Mouse (Mus musculus): Measurements from ENCODE around the gene Egfl7.

The Egfl7 gene

GRCm38 (mm10) chr2:26590962-26591361 is 11.1 kb downstream of the Egfl7 start:
- DNase-seq (ENCODE audit: inconsistent age in 2 of 2, low spot score in 1 of 2), result peak; percentile 8 to 63

DNA sequence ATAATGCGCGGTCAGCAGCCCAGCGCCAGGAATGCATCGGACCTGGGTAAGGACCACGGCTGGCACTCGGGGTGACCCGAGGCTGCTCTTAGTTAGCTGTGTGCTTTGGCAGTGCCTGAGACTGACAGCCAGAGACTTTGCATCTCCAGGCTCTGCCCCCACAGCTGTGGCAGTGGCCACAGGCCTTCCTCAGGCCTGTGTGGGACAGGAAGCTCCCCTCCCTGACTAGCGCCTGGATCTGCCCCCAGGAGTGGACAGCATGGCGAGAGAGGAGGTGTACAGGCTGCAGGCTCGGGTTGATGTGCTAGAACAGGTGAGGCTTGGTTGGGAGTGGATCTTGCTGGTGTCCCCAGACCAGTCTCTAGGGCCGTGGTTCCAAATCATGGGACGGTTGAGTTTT is 11.6 kb downstream of the Egfl7 start:
- peak; percentile 8 to 61 for DNase-seq (ENCODE audit: inconsistent age in 2 of 2, low spot score in 1 of 2)

DNA sequence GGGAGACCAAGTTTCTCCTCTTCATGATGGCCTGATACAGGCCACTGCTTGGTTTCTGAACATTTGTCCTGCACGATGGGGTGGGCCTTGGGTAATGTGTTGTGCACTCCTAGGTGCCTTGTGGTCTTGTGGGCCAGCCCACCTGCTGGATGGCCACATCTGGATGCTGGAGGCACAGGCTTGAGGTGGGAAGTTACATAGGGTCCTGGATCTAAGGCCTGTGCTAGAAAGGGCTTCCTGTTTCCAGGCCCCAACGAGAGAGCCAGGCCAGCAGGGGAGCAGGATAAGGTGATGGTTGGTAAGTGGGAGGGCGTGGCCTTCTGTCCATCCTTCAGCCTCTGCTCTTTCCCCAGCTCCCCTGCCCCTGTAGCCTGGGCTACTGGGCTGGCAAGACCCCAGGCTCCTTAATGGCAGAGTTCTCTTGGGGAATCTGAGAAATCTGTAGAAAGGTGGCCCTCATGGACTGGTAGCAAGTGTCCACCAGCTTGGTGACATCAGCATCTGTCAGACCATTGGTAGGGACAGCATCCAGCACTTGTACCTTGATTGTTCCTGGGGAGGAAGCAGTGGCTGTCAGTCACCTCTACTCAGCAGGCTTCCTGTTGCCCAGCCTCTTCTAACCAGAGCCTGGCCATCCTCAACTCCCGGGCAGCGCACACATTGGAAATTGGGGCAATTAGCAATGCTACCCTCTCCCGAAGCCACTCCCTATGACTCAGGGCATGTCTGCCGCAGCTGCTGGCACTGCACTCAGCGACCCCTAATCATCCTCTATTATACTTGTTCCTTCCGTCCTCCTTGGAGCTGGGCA is 13.6 kb downstream of the Egfl7 start:
- DNase-seq (ENCODE audit: inconsistent age in 2 of 2, low spot score in 1 of 2), result peak; percentile 23 to 57

GRCm38 (mm10) chr2:26594022-26594346 is 14.2 kb downstream of the Egfl7 start:
- DNase-seq (ENCODE audit: inconsistent age in 2 of 2, low spot score in 1 of 2), result peak; percentile 55 to 86

- peak in 1 of 2 experiments; percentile 19 for DNase-seq (ENCODE audit: inconsistent age in 2 of 2, low spot score in 1 of 2)
Measured at GRCm38 (mm10) chr2:26594461-26594933, 14.7 kb downstream of the Egfl7 start.

- peak in 1 of 2 experiments; percentile 57 for DNase-seq (ENCODE audit: inconsistent age in 2 of 2, low spot score in 1 of 2)
Measured at GRCm38 (mm10) chr2:26594934-26595724, 15.3 kb downstream of the Egfl7 start.

GRCm38 (mm10) chr2:26595725-26596435 is 16.1 kb downstream of the Egfl7 start:
- peak in 1 of 2 experiments; percentile 48 for DNase-seq (ENCODE audit: inconsistent age in 2 of 2, low spot score in 1 of 2)

- DNase-seq (ENCODE audit: inconsistent age in 2 of 2, low spot score in 1 of 2), result peak in 1 of 2 experiments; percentile 35
Measured at GRCm38 (mm10) chr2:26596898-26597297, 17.1 kb downstream of the Egfl7 start.

DNA sequence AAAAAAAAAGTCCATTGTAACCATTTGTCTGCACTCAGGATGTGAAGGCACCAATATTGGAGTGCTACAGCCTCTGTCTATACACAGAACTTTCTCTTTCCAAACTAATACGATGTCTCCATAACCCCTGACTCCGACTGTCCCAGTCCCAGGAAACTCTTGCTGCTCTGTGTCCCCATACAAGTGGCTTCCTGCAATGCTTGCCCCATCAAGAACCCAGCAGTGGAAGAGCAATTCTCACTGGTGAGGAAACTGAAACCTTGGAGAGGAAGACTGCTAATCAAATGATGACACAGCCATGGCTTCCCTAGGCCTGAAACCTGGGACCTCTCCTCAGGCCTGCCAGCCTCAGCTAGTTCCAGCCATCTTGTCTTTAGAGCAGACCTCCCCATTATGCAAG is 18.0 kb downstream of the Egfl7 start:
- DNase-seq (ENCODE audit: inconsistent age in 2 of 2, low spot score in 1 of 2), result no peak

DNA sequence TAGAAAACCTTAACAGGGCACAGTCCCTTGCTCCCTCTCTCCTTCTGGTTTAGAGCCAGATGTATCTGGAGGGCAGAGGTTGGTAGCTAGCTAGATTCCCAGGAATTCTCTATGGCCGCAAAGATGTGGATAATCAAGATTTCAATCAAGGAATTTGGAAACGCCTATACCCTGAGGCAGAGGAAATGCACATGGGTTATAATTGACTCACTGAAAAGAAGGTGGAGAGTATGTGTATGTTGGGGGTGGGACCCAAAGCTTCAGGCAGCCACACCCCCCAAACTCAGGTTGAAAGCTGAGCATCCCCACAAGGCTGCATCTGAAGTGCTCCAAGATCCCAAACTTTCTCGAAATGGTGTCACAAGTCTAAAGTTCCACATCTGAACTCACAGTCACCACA is 18.6 kb downstream of the Egfl7 start:
- no peak for DNase-seq (ENCODE audit: inconsistent age in 2 of 2, low spot score in 1 of 2)

DNA sequence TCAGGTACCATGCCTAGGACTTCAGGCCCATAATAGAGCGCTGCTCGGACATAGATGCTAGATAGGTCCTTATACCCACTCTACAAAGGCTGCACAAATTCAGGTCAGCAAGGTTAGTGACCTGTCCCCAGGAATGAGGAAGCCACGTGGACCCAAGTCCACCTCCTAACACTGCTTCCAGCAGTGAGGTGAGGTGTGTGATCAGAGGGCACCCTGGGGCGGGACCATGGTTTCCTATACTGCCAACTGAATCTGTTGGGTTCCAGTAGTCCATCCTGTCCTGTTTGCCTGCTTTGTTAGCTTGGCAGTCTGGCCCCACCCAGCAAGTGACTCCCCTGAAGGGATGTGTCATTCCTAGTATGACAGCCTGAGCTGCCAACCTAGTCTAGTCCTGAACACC is 20.2 kb downstream of the Egfl7 start:
- DNase-seq (ENCODE audit: inconsistent age in 2 of 2, low spot score in 1 of 2), result peak in 1 of 2 experiments; percentile 37

- DNase-seq (ENCODE audit: inconsistent age in 2 of 2, low spot score in 1 of 2), result peak in 1 of 2 experiments; percentile 74
Measured at GRCm38 (mm10) chr2:26600664-26601063, 20.9 kb downstream of the Egfl7 start.

- DNase-seq (ENCODE audit: inconsistent age in 2 of 2, low spot score in 1 of 2), result peak in 1 of 2 experiments; percentile 72
Measured at GRCm38 (mm10) chr2:26601595-26601994, 21.8 kb downstream of the Egfl7 start.

- DNase-seq (ENCODE audit: inconsistent age in 2 of 2, low spot score in 1 of 2), result no peak
Measured at GRCm38 (mm10) chr2:26602631-26603030, 22.8 kb downstream of the Egfl7 start.

DNA sequence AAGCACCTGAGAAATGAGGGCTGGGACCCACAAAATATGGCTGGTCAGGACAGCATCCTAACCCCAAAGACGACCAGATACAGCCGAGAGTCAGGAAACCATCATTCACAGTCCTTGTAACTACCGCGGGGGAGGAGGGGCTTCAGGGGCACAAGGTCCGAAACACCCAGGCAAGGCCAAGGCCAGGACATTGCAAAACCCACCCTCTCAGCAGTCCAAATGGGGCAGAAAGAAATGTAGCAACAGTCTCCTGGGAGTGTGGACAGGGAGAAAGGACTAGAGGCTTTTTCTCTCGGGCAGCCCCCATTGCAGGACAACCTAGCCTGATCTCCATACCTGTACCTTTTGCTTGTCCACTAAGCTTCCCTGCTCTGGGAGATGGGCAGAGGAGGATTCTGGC is 23.3 kb downstream of the Egfl7 start:
- peak; percentile 67 to 93 for DNase-seq (ENCODE audit: inconsistent age in 2 of 2, low spot score in 1 of 2)

DNA sequence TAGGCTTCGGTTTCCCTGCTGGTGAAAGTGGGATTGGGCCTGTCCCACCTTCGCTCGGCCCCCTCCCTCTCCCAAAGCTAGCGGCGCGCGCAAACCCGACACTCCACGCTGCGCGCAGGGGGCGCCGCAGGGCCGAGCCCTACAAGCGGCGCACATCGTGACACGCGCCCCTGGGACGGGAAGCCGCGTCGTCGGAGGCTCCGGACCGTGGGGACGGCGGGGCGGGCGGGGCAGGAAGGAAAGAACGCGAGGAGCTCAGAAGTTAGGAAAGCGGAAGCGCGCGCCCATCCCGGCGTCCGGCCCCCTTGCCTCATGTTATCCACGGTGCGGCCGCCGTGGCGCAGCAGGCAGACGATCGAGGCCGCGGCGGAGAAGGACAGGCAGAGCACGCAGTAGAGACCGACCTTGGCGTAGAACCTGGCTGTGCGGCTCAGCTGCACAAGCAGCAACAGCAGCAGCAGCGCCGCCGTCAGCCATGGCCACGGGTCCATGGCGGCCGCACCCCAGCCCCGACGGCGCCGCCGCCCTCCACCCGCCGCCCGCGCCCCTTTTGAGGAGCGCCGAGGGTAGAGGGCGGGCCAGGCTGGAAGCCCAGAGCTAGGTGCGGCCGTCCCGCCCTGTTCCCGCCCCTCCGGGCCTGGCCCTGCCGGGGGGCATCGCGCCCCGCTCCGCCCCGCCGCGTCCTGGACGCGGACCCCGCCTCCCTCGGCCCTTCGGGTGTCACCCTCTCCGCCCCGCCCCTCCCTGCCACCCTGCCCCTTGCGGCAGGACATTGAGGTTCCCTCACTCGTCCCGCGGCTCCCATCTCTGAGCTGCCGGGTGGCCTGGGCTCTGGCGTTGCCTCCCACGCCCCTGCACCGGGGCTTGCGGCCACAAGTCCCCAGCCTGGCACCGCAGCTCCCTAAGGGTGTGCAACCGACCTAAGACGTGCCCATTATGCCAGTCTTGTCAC is 24.2 kb downstream of the Egfl7 start, which contains the start of gene Agpat2:
Agpat2 (minus strand) TSS at position 698 of the 952 bp plus-strand sequence.
- peak; percentile 93 to 96 for DNase-seq (ENCODE audit: inconsistent age in 2 of 2, low spot score in 1 of 2)

GRCm38 (mm10) chr2:26605331-26605730 is 25.5 kb downstream of the Egfl7 start:
- DNase-seq (ENCODE audit: inconsistent age in 2 of 2, low spot score in 1 of 2), result peak in 1 of 2 experiments; percentile 36

DNA sequence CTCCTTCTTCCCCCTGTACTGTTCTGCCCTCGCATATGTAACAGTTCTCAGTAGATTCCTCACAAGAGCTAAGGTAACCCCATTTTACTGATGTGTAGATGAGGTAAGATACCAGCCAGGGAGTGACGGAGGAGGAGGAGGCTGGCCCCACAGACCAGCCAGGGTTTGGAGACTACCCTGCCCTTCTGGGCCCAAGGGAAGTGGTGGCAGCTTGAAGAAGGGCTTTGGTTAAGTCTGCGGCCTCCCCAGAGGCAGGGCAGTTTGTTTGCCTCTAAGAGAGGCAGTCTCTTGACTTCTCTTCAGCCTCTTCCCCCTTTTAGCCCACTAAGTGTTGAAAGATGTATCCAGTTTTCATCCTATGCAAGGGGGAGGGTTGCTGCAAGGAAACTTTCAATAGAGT is 26.8 kb downstream of the Egfl7 start:
- DNase-seq (ENCODE audit: inconsistent age in 2 of 2, low spot score in 1 of 2), result peak in 1 of 2 experiments; percentile 24

GRCm38 (mm10) chr2:26607056-26607910 is 27.5 kb downstream of the Egfl7 start:
- DNase-seq (ENCODE audit: inconsistent age in 2 of 2, low spot score in 1 of 2), result peak in 1 of 2 experiments; percentile 32

Data from adrenal gland, adult (tissue).